Mouse (Mus musculus) liver, adult 2 months (tissue): ENCODE measurements at regions not wholly inside any gene's neighbourhood (a gene's known extent, or its start where the extent isn't known, plus 50 kb on each side); places are given as distances from the start of the nearest gene placed in this dataset.

ENCODE experiments used
- DNase-seq: peaks from one replicate; pipeline ENCODE4 v3.0.0-alpha.2; 2011; ENCODE audit warnings: low read depth, low spot score; ENCODE audit errors: extremely low read depth
- H3K27ac ChIP-seq: fragments of 200-500 bp; replicated peaks from 2 replicates; pipeline ENCODE4 v1.5.1; 2012; ENCODE audit warnings: low read depth, mild to moderate bottlenecking, control low read depth, inconsistent platforms, low read length; ENCODE audit not compliant: insufficient read depth
- H3K27me3 ChIP-seq: fragments of 200-500 bp; 2 replicates; pipeline ENCODE4 v1.6.1; 2012; ENCODE audit warnings: mild to moderate bottlenecking, moderate library complexity, low read length, inconsistent platforms; ENCODE audit not compliant: control insufficient read depth, insufficient read depth
- H3K36me3 ChIP-seq: fragments of 200-500 bp; 2 replicates; pipeline ENCODE4 v1.6.1; 2012; ENCODE audit warnings: low read length, inconsistent platforms; ENCODE audit not compliant: control insufficient read depth, insufficient read depth
- H3K4me1 ChIP-seq: fragments of 200-500 bp; 2 replicates; pipeline ENCODE4 v1.6.1; 2011; ENCODE audit warnings: low read length; ENCODE audit not compliant: control insufficient read depth, insufficient read depth
- H3K4me3 ChIP-seq: fragments of 200-500 bp; 2 replicates; pipeline ENCODE4 v1.5.1; 2011; ENCODE audit warnings: low read depth, mild to moderate bottlenecking, control low read depth, low read length, moderate library complexity; ENCODE audit not compliant: insufficient read depth
- H3K79me2 ChIP-seq: fragments of 200-500 bp; 2 replicates; pipeline ENCODE4 v1.6.1; 2012; ENCODE audit warnings: inconsistent platforms, mild to moderate bottlenecking, low read length, moderate library complexity; ENCODE audit not compliant: control insufficient read depth, insufficient read depth
- H3K9ac ChIP-seq: fragments of 200-500 bp; 2 replicates; pipeline ENCODE4 v1.6.1; 2012; ENCODE audit warnings: low read depth, mild to moderate bottlenecking, control low read depth, inconsistent platforms, low read length
- CTCF ChIP-seq: fragments of 200-500 bp; IDR thresholded peaks from 2 replicates; pipeline ENCODE4 v1.5.1; 2011; ENCODE audit warnings: low read depth, low read length, control low read depth
- POLR2A ChIP-seq: fragments of 200-500 bp; IDR thresholded peaks from 2 replicates; pipeline ENCODE4 v1.6.1; 2011; ENCODE audit warnings: low read length, control low read depth; ENCODE audit not compliant: insufficient read depth; ENCODE audit errors: extremely low read depth
- WGBS: fragments of 180-500 bp; shearing (Covaris S2); methylation state at CpG from one replicate; pipeline ENCODE4 v1.1.7; 2018; 5-methylcytosine and 5-hydroxymethylcytosine counted together

GRCm38 (mm10) chr12:113426636-113427035 is 62.7 kb upstream of the Adam6b start:
- no peak for DNase-seq
- H3K4me1 ChIP-seq, result no peaks in the 10 kb centered on the region
- H3K27me3 ChIP-seq, result peaks cover 2% of the 10 kb centered on the region; the same call in 1 of the 2 replicates
- no peaks in the 10 kb centered on the region for H3K79me2 ChIP-seq
- no peak overlapping the region for H3K9ac ChIP-seq
- no peak overlapping the region for H3K4me3 ChIP-seq
- WGBS, result 78% methylated on average over 4 of the region's 4 CpGs
- no peak overlapping the region for H3K27ac ChIP-seq
- TF ChIP-seq CTCF (no peak), POLR2A (no peak)
- H3K36me3 ChIP-seq, result no peaks in the 10 kb centered on the region

DNA sequence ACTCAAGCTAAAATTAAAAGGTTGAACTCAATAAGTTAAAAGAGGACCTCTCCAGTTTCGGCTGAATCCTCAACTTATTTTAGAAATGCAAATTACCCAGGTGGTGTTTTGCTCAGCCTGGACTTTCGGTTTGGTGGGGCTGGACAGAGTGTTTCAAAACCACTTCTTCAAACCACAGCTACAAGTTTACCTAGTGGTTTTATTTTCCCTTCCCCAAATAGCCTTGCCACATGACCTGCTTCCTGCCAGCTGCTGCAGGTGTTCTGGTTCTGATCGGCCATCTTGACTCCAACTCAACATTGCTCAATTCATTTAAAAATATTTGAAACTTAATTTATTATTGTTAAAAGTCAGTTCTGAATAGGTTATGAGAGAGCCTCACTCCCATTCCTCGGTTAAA is 62.0 kb upstream of the Adam6b start:
- no peak overlapping the region for H3K4me3 ChIP-seq
- H3K27me3 ChIP-seq, result peaks cover 2% of the 10 kb centered on the region; the same call in 1 of the 2 replicates
- peak; percentile 13 for DNase-seq
- no peak overlapping the region for H3K9ac ChIP-seq
- TF ChIP-seq CTCF (no peak), POLR2A (no peak)
- no peaks in the 10 kb centered on the region for H3K36me3 ChIP-seq
- H3K79me2 ChIP-seq, result no peaks in the 10 kb centered on the region
- H3K27ac ChIP-seq, result no peak overlapping the region
- WGBS, result 60% methylated on average over 4 of the region's 4 CpGs
- H3K4me1 ChIP-seq, result no peaks in the 10 kb centered on the region

GRCm38 (mm10) chr12:113428461-113428860 is 60.9 kb upstream of the Adam6b start:
- WGBS, result 66% methylated on average over 3 of the region's 3 CpGs
- peaks cover 2% of the 10 kb centered on the region; the same call in 1 of the 2 replicates for H3K27me3 ChIP-seq
- H3K4me1 ChIP-seq, result no peaks in the 10 kb centered on the region
- H3K4me3 ChIP-seq, result no peak overlapping the region
- no peak overlapping the region for H3K27ac ChIP-seq
- no peaks in the 10 kb centered on the region for H3K79me2 ChIP-seq
- no peak overlapping the region for H3K9ac ChIP-seq
- no peak for DNase-seq
- TF ChIP-seq POLR2A (no peak), CTCF (no peak)
- H3K36me3 ChIP-seq, result no peaks in the 10 kb centered on the region

- no peak for DNase-seq
- Histone ChIP-seq H3K79me2 (no peaks in the 10 kb centered on the region), H3K27ac (no peak overlapping the region), H3K4me3 (no peak overlapping the region), H3K9ac (no peak overlapping the region), H3K27me3 (peaks cover 2% of the 10 kb centered on the region; the same call in 1 of the 2 replicates), H3K36me3 (no peaks in the 10 kb centered on the region), H3K4me1 (no peaks in the 10 kb centered on the region)
- no peak for TF ChIP-seq POLR2A
- no peak for TF ChIP-seq CTCF
- 81% methylated on average over 2 of the region's 2 CpGs for WGBS
These were observed 60.4 kb upstream of the Adam6b start for GRCm38 (mm10) chr12:113428901-113429300.

DNA sequence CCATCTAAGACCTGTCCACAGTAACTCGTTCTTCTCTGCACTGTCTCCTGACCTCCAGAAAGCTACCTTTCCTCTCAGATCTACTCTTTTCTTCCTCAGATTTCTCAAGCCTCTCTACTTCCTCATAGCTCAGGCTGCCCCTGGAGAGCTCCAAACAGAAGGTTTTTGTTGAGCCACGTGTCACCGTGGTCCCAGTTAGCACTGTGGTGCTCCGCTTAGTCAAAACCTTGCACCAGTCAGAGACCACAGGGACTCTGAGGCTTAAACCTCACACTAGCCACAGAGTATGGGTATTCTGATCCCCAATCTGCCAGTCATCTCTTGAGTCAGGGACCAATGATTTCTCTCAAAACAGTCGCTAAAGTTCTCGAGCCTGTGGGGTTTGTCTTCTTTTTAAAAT is 59.0 kb upstream of the Adam6b start:
- no peak for TF ChIP-seq POLR2A
- TF ChIP-seq CTCF, result no peak
- 66% methylated on average over 6 of the region's 6 CpGs for WGBS

More for the DNA sequence above, 59.0 kb upstream of the Adam6b start:
- Histone ChIP-seq H3K27me3 (0 out of 2 replicates have a peak, but pooled peaks cover 2% of the 10 kb centered on the region), H3K4me1 (no peaks in the 10 kb centered on the region), H3K79me2 (no peaks in the 10 kb centered on the region), H3K9ac (no peak overlapping the region), H3K4me3 (no peak overlapping the region), H3K27ac (no peak overlapping the region), H3K36me3 (no peaks in the 10 kb centered on the region)
- no peak for DNase-seq
